Mouse (Mus musculus): Measurements from ENCODE around the gene Cyp4x1. TPM values are rescaled to one million over a fixed set of nuclear protein-coding genes. Genes with fewer than 3 reads are reported as not detected.
A peak's percentile ranks its signal among the peaks of the same experiment; 100 is the strongest.

Cyp4x1 gene
- total RNA-seq, 2 experiments from 2014 or later, result 12.0 to 13.2 TPM

DNA sequence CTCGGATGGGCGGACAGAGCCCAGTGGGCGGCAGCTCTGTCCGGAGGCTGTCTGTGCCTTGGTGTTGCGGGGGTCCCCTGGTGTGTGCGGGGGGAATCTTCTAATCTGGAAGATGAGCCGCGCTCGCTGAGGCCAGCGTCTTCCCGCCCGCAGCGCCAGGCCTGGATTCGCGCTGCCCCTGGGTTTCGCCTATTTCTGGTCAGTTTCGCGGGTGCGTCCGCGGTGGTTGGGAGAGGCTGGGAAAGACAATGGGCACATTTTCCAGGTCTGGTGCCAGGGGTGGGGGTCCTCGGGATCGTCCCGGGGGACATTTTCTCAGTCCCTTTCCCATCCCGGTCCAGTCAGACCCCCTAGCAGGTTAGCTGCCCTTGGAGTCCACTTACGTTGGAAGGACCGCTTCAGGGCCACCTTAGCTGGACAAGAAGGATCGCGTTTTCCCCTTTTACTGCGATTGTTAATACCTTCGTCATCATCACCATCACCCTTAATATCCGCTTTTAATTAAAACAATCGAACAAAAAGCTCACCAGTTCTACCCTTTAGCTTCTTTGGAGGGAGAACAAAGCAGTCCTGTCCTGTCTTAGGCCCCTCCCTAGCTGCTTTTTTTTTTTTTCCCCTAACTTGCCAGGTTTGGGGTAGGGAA lies 76.3 kb downstream of the Cyp4x1 start:
- peak in 1 of 2 experiments; percentile 12 for DNase-seq (ENCODE audit: low spot score in 2 of 2)

- peak; percentile 51 for DNase-seq (ENCODE audit: low spot score in 2 of 2)
These were observed 77.0 kb downstream of the Cyp4x1 start for GRCm38 (mm10) chr4:115056921-115057673.

DNA sequence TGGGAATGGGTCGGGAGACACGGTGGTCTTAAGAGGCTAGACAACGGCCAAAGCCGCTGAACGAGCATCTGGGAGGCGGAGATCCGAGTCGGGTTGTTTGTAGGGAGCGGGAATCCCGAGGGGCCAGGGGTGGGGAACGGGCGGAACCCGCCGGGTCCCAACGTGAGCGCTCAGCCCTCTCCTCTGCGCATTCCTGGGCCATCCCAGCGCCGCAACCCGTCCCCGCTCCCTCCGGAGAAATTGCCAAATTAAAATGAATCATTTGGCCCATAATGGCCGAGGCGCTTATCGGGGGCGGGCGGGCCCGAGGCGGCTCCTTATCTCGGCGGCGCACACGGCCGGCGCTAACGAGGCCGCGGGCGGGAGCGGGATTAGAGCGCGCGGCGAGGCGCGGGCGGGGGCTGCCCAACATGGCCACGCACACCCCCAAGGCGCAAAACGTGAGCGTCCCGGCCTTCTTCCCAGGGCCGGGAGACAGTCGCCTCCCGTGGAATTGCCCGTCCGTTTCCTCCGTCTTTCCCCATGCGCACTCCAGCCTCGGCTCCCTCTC lies 77.6 kb downstream of the Cyp4x1 start, which contains the start of gene Tal1:
Gene Tal1, plus strand, starts transcription at position 56 of the 550 bp plus-strand sequence.
- no peak for DNase-seq (ENCODE audit: low spot score in 2 of 2)

Other genes starting within 250 kb of the Cyp4x1 start
- under 1 TPM; 0.20 to 0.39 TPM for gene Foxd2, start 225.4 kb downstream of the Cyp4x1 start, total RNA-seq (2021)
- not detected for gene Foxe3, start 208.3 kb downstream of the Cyp4x1 start, total RNA-seq (2021)
- 100 to 1,000 TPM; 110 to 114 TPM for gene Cmpk1, start 147.0 kb downstream of the Cyp4x1 start, total RNA-seq (2021)
- gene Stil, start 134.1 kb downstream of the Cyp4x1 start, total RNA-seq (2021), result 1 to 10 TPM; 1.2 to 1.6 TPM
- 1 to 10 TPM; 2.0 to 2.6 TPM for gene Tal1, start 77.9 kb downstream of the Cyp4x1 start, total RNA-seq (2021)
- under 1 TPM; 0.42 to 0.57 TPM for gene Pdzk1ip1, start 45.6 kb downstream of the Cyp4x1 start, total RNA-seq (2021)
- not detected for gene Cyp4a29, start 107.8 kb upstream of the Cyp4x1 start, total RNA-seq (2021)
- gene Cyp4a12a, start 164.8 kb upstream of the Cyp4x1 start, total RNA-seq (2021), result not detected

Data from layer of hippocampus, postnatal 10 days (tissue).